Mouse (Mus musculus): Measurements from ENCODE around the gene Gm8020. TPM values are rescaled to one million over a fixed set of nuclear protein-coding genes. Genes with fewer than 3 reads are reported as not detected.
"Not testable (repeated sequence)": the region's sequence is repeated elsewhere in the genome, so short reads cannot be mapped to it uniquely, and the experiment has no call there.

Gm8020 gene
- not detected in 2 replicates for polyA plus RNA-seq (2012)

GRCm38 (mm10) chr14:42502249-42502648 is at the start of gene Gm8020:
Gm8020 (minus strand) TSS chr14:42502349.
- not testable (repeated sequence) for H3K36me3 ChIP-seq (ENCODE audit: control insufficient read depth); H3K4me1 ChIP-seq (ENCODE audit: control insufficient read depth); H3K27me3 ChIP-seq (ENCODE audit: control insufficient read depth); H3K9me3 ChIP-seq (ENCODE audit: control insufficient read depth, low read length); H3K4me3 ChIP-seq (replicated peaks)

GRCm38 (mm10) chr14:42543170-42543701 is 41.1 kb upstream of the Gm8020 start:
- not testable (repeated sequence) for H3K36me3 ChIP-seq (ENCODE audit: control insufficient read depth); H3K9me3 ChIP-seq (ENCODE audit: control insufficient read depth, low read length); H3K4me3 ChIP-seq (replicated peaks); H3K4me1 ChIP-seq (ENCODE audit: control insufficient read depth); H3K27me3 ChIP-seq (ENCODE audit: control insufficient read depth)

- not testable (repeated sequence) for H3K36me3 ChIP-seq (ENCODE audit: control insufficient read depth); H3K9me3 ChIP-seq (ENCODE audit: control insufficient read depth, low read length); H3K27me3 ChIP-seq (ENCODE audit: control insufficient read depth); H3K4me3 ChIP-seq (replicated peaks); H3K4me1 ChIP-seq (ENCODE audit: control insufficient read depth)
Observed at GRCm38 (mm10) chr14:42542316-42543169, 40.4 kb upstream of the Gm8020 start.

GRCm38 (mm10) chr14:42524182-42524581 is 22.0 kb upstream of the Gm8020 start, which contains the start of gene Gm8024:
Gm8024 (minus strand) TSS chr14:42524282.
- not testable (repeated sequence) for H3K27me3 ChIP-seq (ENCODE audit: control insufficient read depth); H3K4me1 ChIP-seq (ENCODE audit: control insufficient read depth); H3K9me3 ChIP-seq (ENCODE audit: control insufficient read depth, low read length); H3K4me3 ChIP-seq (replicated peaks); H3K36me3 ChIP-seq (ENCODE audit: control insufficient read depth)

DNA sequence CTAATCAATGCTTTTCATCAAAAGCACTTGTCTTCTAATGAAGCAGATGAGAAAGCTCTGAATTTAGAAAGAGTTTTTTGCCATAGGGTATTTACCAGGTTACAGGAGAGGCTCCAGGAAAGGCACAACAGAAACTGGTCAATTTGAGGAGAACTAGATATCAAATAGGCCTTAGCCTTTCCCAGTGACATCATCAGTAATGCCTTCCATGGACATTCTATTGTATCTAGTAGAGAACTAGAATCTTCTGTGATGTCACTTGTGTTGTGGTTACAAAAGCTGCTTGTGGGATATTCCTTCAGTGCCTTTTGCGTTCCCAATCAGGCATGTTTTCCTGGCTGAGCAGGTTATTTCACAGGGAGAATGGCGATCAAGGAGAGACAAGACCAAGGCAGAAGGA is 38.6 kb downstream of the Gm8020 start, which contains the start of gene Gm8011:
Gene Gm8011 (plus strand): TSS at position 301 of the 400 bp plus-strand sequence.
- H3K9me3 ChIP-seq (ENCODE audit: control insufficient read depth, low read length); H3K4me1 ChIP-seq (ENCODE audit: control insufficient read depth); H3K36me3 ChIP-seq (ENCODE audit: control insufficient read depth); H3K27me3 ChIP-seq (ENCODE audit: control insufficient read depth); H3K4me3 ChIP-seq (replicated peaks): not testable (repeated sequence)

Other genes starting within 250 kb of the Gm8020 start
- not detected in 2 replicates for gene Gm17026, start 242.3 kb downstream of the Gm8020 start, polyA plus RNA-seq (2012)
- gene Gm9611, start 205.0 kb downstream of the Gm8020 start, polyA plus RNA-seq (2012), result not detected in 2 replicates
- gene Gm7995, start 192.1 kb downstream of the Gm8020 start, polyA plus RNA-seq (2012), result not detected in 2 replicates
- not detected in 2 replicates for gene Gm8005, start 62.7 kb downstream of the Gm8020 start, polyA plus RNA-seq (2012)
- not detected in 2 replicates for gene Gm8011, start 38.5 kb downstream of the Gm8020 start, polyA plus RNA-seq (2012)
- gene Gm8024, start 21.9 kb upstream of the Gm8020 start, polyA plus RNA-seq (2012), result not detected in 2 replicates
- gene Gm17124, start 97.5 kb upstream of the Gm8020 start, polyA plus RNA-seq (2012), result not detected in 2 replicates
- not detected in 2 replicates for gene Gm3633, start 139.6 kb upstream of the Gm8020 start, polyA plus RNA-seq (2012)
- not detected in 2 replicates for gene Gm10378, start 153.6 kb upstream of the Gm8020 start, polyA plus RNA-seq (2012)